Mouse (Mus musculus): Measurements from ENCODE around the gene Mrnip. TPM values are rescaled to one million over a fixed set of nuclear protein-coding genes. Genes with fewer than 3 reads are reported as not detected.

Mrnip gene
- polyA plus RNA-seq, 2 experiments: 16.8 to 17.6 TPM

DNA sequence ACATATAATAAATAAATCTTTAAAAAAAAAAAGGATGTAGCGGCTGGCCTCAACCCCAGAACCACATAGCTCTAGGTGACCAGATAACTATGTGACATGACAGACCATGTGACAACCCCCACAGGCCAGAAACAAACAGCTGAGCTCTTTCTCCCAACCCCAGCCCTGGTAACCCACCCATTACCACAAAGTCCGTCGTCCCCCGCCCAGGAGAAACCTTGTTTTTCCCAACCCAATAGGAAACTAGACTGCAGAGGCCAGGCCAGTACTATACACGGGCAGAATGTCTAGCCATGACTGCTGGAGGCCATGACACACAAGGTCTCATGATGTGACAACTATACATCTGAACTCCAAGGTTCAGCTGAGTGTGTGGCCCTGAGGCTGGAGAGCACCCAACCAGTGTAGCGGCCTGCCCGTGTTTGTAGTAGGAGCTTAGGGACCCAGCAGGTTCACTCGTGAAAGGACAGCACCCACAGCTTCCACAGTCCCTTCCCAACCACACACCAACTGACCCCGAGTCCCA, 29.1 kb downstream of the Mrnip start:
- H3K36me3 ChIP-seq (ENCODE audit: control insufficient read depth, insufficient read depth, low read length): peaks cover 93% of the 10 kb centered on the region
- no peak overlapping the region for H3K4me3 ChIP-seq (replicated peaks; ENCODE audit: low read length)
- no peaks in the 10 kb centered on the region for H3K27me3 ChIP-seq (ENCODE audit: control insufficient read depth, insufficient read depth, low read length)
- H3K27ac ChIP-seq (replicated peaks; ENCODE audit: low read depth, low read length): no peak overlapping the region
- no peaks in the 10 kb centered on the region for H3K4me1 ChIP-seq (ENCODE audit: control insufficient read depth, insufficient read depth, low read length)
- no peaks in the 10 kb centered on the region for H3K9me3 ChIP-seq (ENCODE audit: control insufficient read depth, low read length)
- WGBS: 95% methylated on average over 9 of the region's 9 CpGs
- DNase-seq (ENCODE audit: low spot score): no peak
- H3K9ac ChIP-seq (ENCODE audit: low read depth, low read length, severe bottlenecking): no peak overlapping the region
- TF ChIP-seq POLR2A (IDR thresholded peaks at IDR 0.05; ENCODE audit: borderline replicate concordance, extremely low read depth, insufficient read depth, insufficient read length): no peak
- no peak for ATAC-seq (ENCODE audit: low FRiP score, low read depth)
- no peak overlapping the region for H3K4me2 ChIP-seq (replicated peaks; ENCODE audit: low read depth, low read length, severe bottlenecking)

DNA sequence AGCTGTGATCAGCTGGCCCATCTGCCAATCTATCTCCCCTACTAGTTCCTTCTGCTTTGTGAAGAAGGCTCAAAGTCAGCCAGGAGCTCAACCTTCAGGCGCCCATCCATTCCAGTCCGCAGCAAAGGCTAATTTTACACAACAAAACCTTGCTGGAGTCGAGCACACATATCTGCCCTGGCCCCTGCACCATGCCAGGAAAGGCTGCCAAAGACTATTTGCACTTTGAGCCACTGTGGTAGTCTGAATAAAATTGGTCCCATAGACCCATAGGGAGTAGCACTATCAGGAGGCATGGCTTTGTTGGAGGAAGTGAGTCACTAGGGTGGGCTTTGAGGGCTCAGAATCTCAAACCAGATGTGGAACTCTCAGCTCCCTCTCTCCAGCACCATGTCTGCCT, 31.2 kb downstream of the Mrnip start:
- DNase-seq (ENCODE audit: low spot score) (no peak), ATAC-seq (ENCODE audit: low FRiP score, low read depth) (no peak)
- no peak overlapping the region for H3K9ac ChIP-seq (ENCODE audit: low read depth, low read length, severe bottlenecking)
- H3K9me3 ChIP-seq (ENCODE audit: control insufficient read depth, low read length): no peaks in the 10 kb centered on the region
- WGBS: 95% methylated on average over 3 of the region's 3 CpGs
- H3K36me3 ChIP-seq (ENCODE audit: control insufficient read depth, insufficient read depth, low read length): peaks cover 76% of the 10 kb centered on the region
- no peak overlapping the region for H3K4me2 ChIP-seq (replicated peaks; ENCODE audit: low read depth, low read length, severe bottlenecking)
- no peak overlapping the region for H3K27ac ChIP-seq (replicated peaks; ENCODE audit: low read depth, low read length)
- no peak for TF ChIP-seq POLR2A (IDR thresholded peaks at IDR 0.05; ENCODE audit: borderline replicate concordance, extremely low read depth, insufficient read depth, insufficient read length)
- H3K27me3 ChIP-seq (ENCODE audit: control insufficient read depth, insufficient read depth, low read length): no peaks in the 10 kb centered on the region
- no peak overlapping the region for H3K4me3 ChIP-seq (replicated peaks; ENCODE audit: low read length)
- H3K4me1 ChIP-seq (ENCODE audit: control insufficient read depth, insufficient read depth, low read length): peaks cover 8% of the 10 kb centered on the region

DNA sequence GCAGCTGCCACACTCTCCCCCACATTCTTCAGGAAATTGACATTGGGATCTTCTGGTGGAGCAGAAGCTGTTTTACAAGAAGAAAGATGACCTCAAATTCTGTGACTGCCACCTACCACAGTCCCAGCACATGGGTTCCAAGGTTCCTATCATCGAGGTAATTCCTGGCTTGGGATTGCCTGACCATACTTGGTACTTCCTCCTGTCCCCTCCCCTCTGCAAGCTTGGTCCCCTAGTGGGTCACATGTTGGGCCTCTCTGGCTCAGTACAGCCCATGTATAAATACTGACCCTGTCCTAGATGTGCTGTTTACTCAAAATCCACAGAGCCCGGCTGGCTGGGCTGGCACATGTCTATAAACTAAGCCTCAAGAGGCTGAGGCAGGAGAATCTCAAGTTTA, 31.8 kb downstream of the Mrnip start:
- ATAC-seq (ENCODE audit: low FRiP score, low read depth) (no peak), DNase-seq (ENCODE audit: low spot score) (no peak)
- H3K4me1 ChIP-seq (ENCODE audit: control insufficient read depth, insufficient read depth, low read length): peaks cover 10% of the 10 kb centered on the region
- no peak for TF ChIP-seq POLR2A (IDR thresholded peaks at IDR 0.05; ENCODE audit: borderline replicate concordance, extremely low read depth, insufficient read depth, insufficient read length)
- 97% methylated on average over 2 of the region's 2 CpGs for WGBS
- H3K9ac ChIP-seq (ENCODE audit: low read depth, low read length, severe bottlenecking): no peak overlapping the region
- peaks cover 70% of the 10 kb centered on the region for H3K36me3 ChIP-seq (ENCODE audit: control insufficient read depth, insufficient read depth, low read length)
- no peaks in the 10 kb centered on the region for H3K9me3 ChIP-seq (ENCODE audit: control insufficient read depth, low read length)
- no peak overlapping the region for H3K4me3 ChIP-seq (replicated peaks; ENCODE audit: low read length)
- H3K27me3 ChIP-seq (ENCODE audit: control insufficient read depth, insufficient read depth, low read length): no peaks in the 10 kb centered on the region
- H3K27ac ChIP-seq (replicated peaks; ENCODE audit: low read depth, low read length): no peak overlapping the region
- no peak overlapping the region for H3K4me2 ChIP-seq (replicated peaks; ENCODE audit: low read depth, low read length, severe bottlenecking)

DNA sequence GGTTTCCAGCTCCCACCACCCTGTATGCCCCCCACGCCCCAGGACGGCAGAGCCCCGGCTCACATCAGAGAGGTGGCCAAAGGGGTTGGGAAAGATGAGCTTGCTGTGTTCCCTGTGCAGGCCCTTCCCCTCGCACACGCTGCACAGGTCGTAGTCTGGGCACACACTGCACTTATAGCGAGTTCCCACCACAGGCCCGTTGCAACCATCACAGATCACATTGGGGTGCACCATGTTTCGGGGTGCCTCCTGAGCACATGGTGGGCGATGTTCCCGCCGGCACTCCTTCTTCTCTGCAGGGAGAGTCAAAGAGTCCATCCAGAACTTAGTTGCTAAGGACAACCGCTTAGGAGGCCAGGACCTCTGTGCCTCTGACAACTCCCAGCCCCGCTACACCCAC, 33.1 kb downstream of the Mrnip start:
- 97% methylated on average over 14 of the region's 14 CpGs for WGBS
- Histone ChIP-seq H3K27ac (replicated peaks; ENCODE audit: low read depth, low read length) (no peak overlapping the region), H3K4me3 (replicated peaks; ENCODE audit: low read length) (no peak overlapping the region), H3K9ac (ENCODE audit: low read depth, low read length, severe bottlenecking) (no peak overlapping the region), H3K27me3 (ENCODE audit: control insufficient read depth, insufficient read depth, low read length) (no peaks in the 10 kb centered on the region), H3K36me3 (ENCODE audit: control insufficient read depth, insufficient read depth, low read length) (peaks cover 57% of the 10 kb centered on the region), H3K4me2 (replicated peaks; ENCODE audit: low read depth, low read length, severe bottlenecking) (no peak overlapping the region), H3K9me3 (ENCODE audit: control insufficient read depth, low read length) (no peaks in the 10 kb centered on the region), H3K4me1 (ENCODE audit: control insufficient read depth, insufficient read depth, low read length) (peaks cover 13% of the 10 kb centered on the region)
- ATAC-seq (ENCODE audit: low FRiP score, low read depth) (no peak), DNase-seq (ENCODE audit: low spot score) (no peak)
- TF ChIP-seq POLR2A (IDR thresholded peaks at IDR 0.05; ENCODE audit: borderline replicate concordance, extremely low read depth, insufficient read depth, insufficient read length): no peak

DNA sequence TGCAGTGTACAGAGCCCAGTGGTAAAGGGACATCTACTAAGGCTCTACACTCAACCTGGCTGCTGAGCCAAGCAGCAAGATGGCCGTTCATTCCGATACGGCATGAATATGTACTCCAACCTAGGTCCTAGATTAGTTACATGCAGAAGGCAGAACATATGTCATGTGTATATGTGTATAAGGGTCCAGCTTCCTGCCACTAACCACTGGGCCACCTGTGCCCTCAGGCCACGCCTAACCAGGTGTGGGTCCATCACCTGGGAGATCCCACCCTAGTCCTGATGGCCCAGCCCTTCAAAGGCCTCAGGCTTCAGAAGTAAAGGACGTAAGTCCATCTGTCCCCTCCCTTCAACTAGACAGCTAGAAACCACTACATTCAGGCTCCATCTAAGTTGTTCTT, 33.8 kb downstream of the Mrnip start:
- H3K27ac ChIP-seq (replicated peaks; ENCODE audit: low read depth, low read length): no peak overlapping the region
- peaks cover 50% of the 10 kb centered on the region for H3K36me3 ChIP-seq (ENCODE audit: control insufficient read depth, insufficient read depth, low read length)
- TF ChIP-seq POLR2A (IDR thresholded peaks at IDR 0.05; ENCODE audit: borderline replicate concordance, extremely low read depth, insufficient read depth, insufficient read length): no peak
- no peak overlapping the region for H3K4me2 ChIP-seq (replicated peaks; ENCODE audit: low read depth, low read length, severe bottlenecking)
- 89% methylated on average over 5 of the region's 5 CpGs for WGBS
- no peaks in the 10 kb centered on the region for H3K9me3 ChIP-seq (ENCODE audit: control insufficient read depth, low read length)
- no peak overlapping the region for H3K9ac ChIP-seq (ENCODE audit: low read depth, low read length, severe bottlenecking)
- H3K4me3 ChIP-seq (replicated peaks; ENCODE audit: low read length): no peak overlapping the region
- H3K4me1 ChIP-seq (ENCODE audit: control insufficient read depth, insufficient read depth, low read length): peaks cover 13% of the 10 kb centered on the region
- H3K27me3 ChIP-seq (ENCODE audit: control insufficient read depth, insufficient read depth, low read length): no peaks in the 10 kb centered on the region
- ATAC-seq (ENCODE audit: low FRiP score, low read depth): no peak
- DNase-seq (ENCODE audit: low spot score): no peak

DNA sequence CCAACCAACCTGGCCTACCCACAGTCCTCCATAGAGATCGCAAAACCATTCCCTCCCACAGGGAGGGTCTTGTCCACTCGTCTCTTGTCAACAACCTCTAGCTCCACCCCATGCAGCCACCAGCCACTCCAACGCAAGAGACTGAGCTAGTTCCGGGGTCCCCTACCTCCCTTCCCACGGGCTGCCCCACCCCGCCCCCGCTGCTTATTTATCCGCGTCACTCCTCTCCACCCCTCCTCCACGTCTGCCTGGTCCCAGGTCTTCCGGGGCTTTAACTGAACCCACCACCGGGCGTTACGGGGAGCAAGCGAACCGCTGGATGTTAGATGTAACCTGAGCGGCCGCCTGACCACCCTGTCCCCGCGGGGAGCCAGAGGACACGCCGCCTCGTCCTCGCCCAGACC, 35.9 kb downstream of the Mrnip start:
- Histone ChIP-seq H3K4me2 (replicated peaks; ENCODE audit: low read depth, low read length, severe bottlenecking) (peak overlapping the region; percentile 65), H3K27ac (replicated peaks; ENCODE audit: low read depth, low read length) (peak overlapping the region; percentile 96), H3K27me3 (ENCODE audit: control insufficient read depth, insufficient read depth, low read length) (no peaks in the 10 kb centered on the region), H3K9me3 (ENCODE audit: control insufficient read depth, low read length) (no peaks in the 10 kb centered on the region), H3K4me3 (replicated peaks; ENCODE audit: low read length) (peak overlapping the region; percentile 95), H3K4me1 (ENCODE audit: control insufficient read depth, insufficient read depth, low read length) (peaks cover 13% of the 10 kb centered on the region), H3K36me3 (ENCODE audit: control insufficient read depth, insufficient read depth, low read length) (peaks cover 30% of the 10 kb centered on the region), H3K9ac (ENCODE audit: low read depth, low read length, severe bottlenecking) (peak overlapping the region; percentile 94)
- DNase-seq (ENCODE audit: low spot score) (peak; percentile 90), ATAC-seq (ENCODE audit: low FRiP score, low read depth) (peak; percentile 92)
- TF ChIP-seq POLR2A (IDR thresholded peaks at IDR 0.05; ENCODE audit: borderline replicate concordance, extremely low read depth, insufficient read depth, insufficient read length): no peak
- WGBS: 0% methylated on average over 23 of the region's 24 CpGs
